Mouse (Mus musculus): ENCODE results near the gene Ankrd54. TPM values are rescaled to one million over a fixed set of nuclear protein-coding genes. Genes with fewer than 3 reads are reported as not detected.

Gene Ankrd54
- total and polyA plus RNA-seq, 3 experiments = 21.8 to 38.6 (median 26.4) TPM

DNA sequence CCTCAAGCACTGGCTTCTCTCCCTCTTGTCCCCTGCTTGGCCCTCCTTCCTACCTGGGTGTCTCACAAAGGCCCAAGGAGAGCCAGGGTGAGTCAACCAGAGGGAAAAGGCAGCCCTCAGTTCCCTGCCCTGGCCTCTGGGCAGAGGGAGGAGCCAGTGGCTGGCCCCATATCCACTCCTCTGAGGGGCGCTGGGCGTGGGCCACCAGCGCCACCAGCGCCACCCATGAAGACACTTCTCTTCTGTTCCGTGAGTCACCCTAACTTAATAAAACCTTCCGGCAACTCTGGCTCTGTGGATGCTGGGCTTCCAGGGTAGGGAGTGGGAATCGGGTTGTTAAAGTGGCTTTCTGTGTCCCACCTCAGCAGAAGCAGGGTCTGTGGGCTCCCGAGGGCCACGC, 57.1 kb downstream of the Ankrd54 start:
- in situ Hi-C loops (cut with MboI; ENCODE audit: low pct_ligation_motif_present, low pct_unique_long_range_greater_than_20kb, low sequenced_read_pairs) = loop anchor here (5.0 kb wide), 1 partner anchor 53 kb away; no protein-coding TSS in a partner anchor
- H3K36me3 ChIP-seq (replicated peaks in 1 of 2; ENCODE audit: control insufficient read depth in 1 of 2, insufficient read depth in 1 of 2, low read length in 1 of 2) = peaks cover 52 to 71% of the 10 kb centered on the region in 2 experiments
- peaks cover under 1 to 15% of the 10 kb centered on the region in 2 experiments; a peak in 2 of 4 replicates for H3K4me1 ChIP-seq (ENCODE audit: control insufficient read depth in 1 of 2, insufficient read depth in 2 of 2)
- no peak overlapping the region for H3K27ac ChIP-seq (ENCODE audit: insufficient read depth, low read depth)
- no peak for TF ChIP-seq HCFC1 (IDR thresholded peaks at IDR 0.05; ENCODE audit: low read depth, low read length)
- no peak for TF ChIP-seq JUN (IDR thresholded peaks at IDR 0.05; ENCODE audit: insufficient read depth, low read depth, low read length)
- no peak for TF ChIP-seq IRF4 (IDR thresholded peaks at IDR 0.05; ENCODE audit: low read depth, low read length)
- no peak for TF ChIP-seq POLR2AphosphoS2 (IDR thresholded peaks at IDR 0.05; ENCODE audit: low read depth, low read length)
- TF ChIP-seq CHD2 (IDR thresholded peaks at IDR 0.05; ENCODE audit: low read length) = no peak
- TF ChIP-seq USF1 (IDR thresholded peaks at IDR 0.05; ENCODE audit: low read depth, low read length) = no peak
- no peak overlapping the region for H3K4me2 ChIP-seq (ENCODE audit: insufficient read depth, low read depth, poor library complexity, severe bottlenecking)
- H3K9me3 ChIP-seq (replicated peaks; ENCODE audit: low read length) = no peaks in the 10 kb centered on the region
- H3K4me3 ChIP-seq (replicated peaks in 1 of 3; ENCODE audit: low read depth in 2 of 3, low read length in 2 of 3, poor library complexity in 1 of 3) = no peak overlapping the region
- no peaks in the 10 kb centered on the region for H3K79me2 ChIP-seq (replicated peaks; ENCODE audit: control insufficient read depth, extremely low read depth, insufficient read depth, poor library complexity, severe bottlenecking)
- no peak for DNase-seq (ENCODE audit: extremely low read depth)
- dilution Hi-C loops (cut with MboI; ENCODE audit: extremely low pct_ligation_motif_present, extremely low pct_unique_long_range_greater_than_20kb, low sequenced_read_pairs) = no loop called here
- H3K27me3 ChIP-seq (replicated peaks) = no peaks in the 10 kb centered on the region
- no peak overlapping the region for H3K9ac ChIP-seq (ENCODE audit: insufficient read depth, low read depth)

Other genes starting within 250 kb of the Ankrd54 start
- not detected in 2 replicates for gene Cdc42ep1, start 220.3 kb downstream of the Ankrd54 start, total RNA-seq (2012; rRNA removed)
- gene Cdc42ep1, start 220.3 kb downstream of the Ankrd54 start, total RNA-seq (2014; rRNA removed) = not detected in 2 replicates
- gene Cdc42ep1, start 220.3 kb downstream of the Ankrd54 start, polyA plus RNA-seq (2012; ENCODE audit: insufficient read length, low read depth) = not detected in 2 replicates
- not detected in 2 replicates for gene Lgals2, start 207.4 kb downstream of the Ankrd54 start, total RNA-seq (2012; rRNA removed)
- gene Lgals2, start 207.4 kb downstream of the Ankrd54 start, total RNA-seq (2014; rRNA removed) = not detected in 2 replicates
- not detected in 2 replicates for gene Lgals2, start 207.4 kb downstream of the Ankrd54 start, polyA plus RNA-seq (2012; ENCODE audit: insufficient read length, low read depth)
- 13.7 and 14.1 TPM in 2 replicates for gene Gga1, start 185.7 kb downstream of the Ankrd54 start, total RNA-seq (2012; rRNA removed)
- 4.6 and 5.7 TPM in 2 replicates for gene Gga1, start 185.7 kb downstream of the Ankrd54 start, total RNA-seq (2014; rRNA removed)
- 23.5 and 24.5 TPM in 2 replicates for gene Gga1, start 185.7 kb downstream of the Ankrd54 start, polyA plus RNA-seq (2012; ENCODE audit: insufficient read length, low read depth)
- gene Gm49510, start 163.2 kb downstream of the Ankrd54 start, total RNA-seq (2012; rRNA removed) = 0.25 and 0.50 TPM in 2 replicates
- 0.12 and 0.15 TPM in 2 replicates for gene Gm49510, start 163.2 kb downstream of the Ankrd54 start, total RNA-seq (2014; rRNA removed)
- 0.78 TPM in 1 of 2 replicates, not detected in the other for gene Gm49510, start 163.2 kb downstream of the Ankrd54 start, polyA plus RNA-seq (2012; ENCODE audit: insufficient read length, low read depth)
- gene Sh3bp1, start 163.1 kb downstream of the Ankrd54 start, total RNA-seq (2012; rRNA removed) = 20.6 and 23.8 TPM in 2 replicates
- 12.3 and 15.5 TPM in 2 replicates for gene Sh3bp1, start 163.1 kb downstream of the Ankrd54 start, total RNA-seq (2014; rRNA removed)
- 48.6 and 69.7 TPM in 2 replicates for gene Sh3bp1, start 163.1 kb downstream of the Ankrd54 start, polyA plus RNA-seq (2012; ENCODE audit: insufficient read length, low read depth)
- gene Pdxp, start 149.0 kb downstream of the Ankrd54 start, total RNA-seq (2012; rRNA removed) = 9.3 and 9.8 TPM in 2 replicates
- gene Pdxp, start 149.0 kb downstream of the Ankrd54 start, total RNA-seq (2014; rRNA removed) = 2.8 and 3.1 TPM in 2 replicates
- gene Pdxp, start 149.0 kb downstream of the Ankrd54 start, polyA plus RNA-seq (2012; ENCODE audit: insufficient read length, low read depth) = 3.4 and 5.4 TPM in 2 replicates
- gene Lgals1, start 136.2 kb downstream of the Ankrd54 start, total RNA-seq (2012; rRNA removed) = 735 and 858 TPM in 2 replicates
- gene Lgals1, start 136.2 kb downstream of the Ankrd54 start, total RNA-seq (2014; rRNA removed) = 791 and 805 TPM in 2 replicates
- 592 and 637 TPM in 2 replicates for gene Lgals1, start 136.2 kb downstream of the Ankrd54 start, polyA plus RNA-seq (2012; ENCODE audit: insufficient read length, low read depth)
- gene Nol12, start 128.0 kb downstream of the Ankrd54 start, total RNA-seq (2012; rRNA removed) = 33.2 and 40.0 TPM in 2 replicates
- 13.2 and 13.7 TPM in 2 replicates for gene Nol12, start 128.0 kb downstream of the Ankrd54 start, total RNA-seq (2014; rRNA removed)
- gene Nol12, start 128.0 kb downstream of the Ankrd54 start, polyA plus RNA-seq (2012; ENCODE audit: insufficient read length, low read depth) = 89.5 and 91.1 TPM in 2 replicates
- 26.3 and 31.0 TPM in 2 replicates for gene Triobp, start 115.2 kb downstream of the Ankrd54 start, total RNA-seq (2012; rRNA removed)
- 10.9 and 11.5 TPM in 2 replicates for gene Triobp, start 115.2 kb downstream of the Ankrd54 start, total RNA-seq (2014; rRNA removed)
- 25.5 and 27.3 TPM in 2 replicates for gene Triobp, start 115.2 kb downstream of the Ankrd54 start, polyA plus RNA-seq (2012; ENCODE audit: insufficient read length, low read depth)
- 70.6 and 100 TPM in 2 replicates for gene H1f0, start 34.4 kb downstream of the Ankrd54 start, total RNA-seq (2012; rRNA removed)
- gene H1f0, start 34.4 kb downstream of the Ankrd54 start, total RNA-seq (2014; rRNA removed) = 15.9 TPM in 2 replicates
- gene H1f0, start 34.4 kb downstream of the Ankrd54 start, polyA plus RNA-seq (2012; ENCODE audit: insufficient read length, low read depth) = 11.9 and 12.5 TPM in 2 replicates
- 1.6 TPM in 2 replicates for gene Galr3, start 21.0 kb downstream of the Ankrd54 start, total RNA-seq (2012; rRNA removed)
- 0.70 and 0.90 TPM in 2 replicates for gene Galr3, start 21.0 kb downstream of the Ankrd54 start, total RNA-seq (2014; rRNA removed)
- gene Galr3, start 21.0 kb downstream of the Ankrd54 start, polyA plus RNA-seq (2012; ENCODE audit: insufficient read length, low read depth) = 0.75 and 1.2 TPM in 2 replicates
- 323 and 347 TPM in 2 replicates for gene Eif3l, start 12.3 kb upstream of the Ankrd54 start, total RNA-seq (2012; rRNA removed)
- 379 and 392 TPM in 2 replicates for gene Eif3l, start 12.3 kb upstream of the Ankrd54 start, total RNA-seq (2014; rRNA removed)
- gene Eif3l, start 12.3 kb upstream of the Ankrd54 start, polyA plus RNA-seq (2012; ENCODE audit: insufficient read length, low read depth) = 303 and 306 TPM in 2 replicates
- 6.3 and 6.7 TPM in 2 replicates for gene Micall1, start 46.0 kb upstream of the Ankrd54 start, total RNA-seq (2012; rRNA removed)
- gene Micall1, start 46.0 kb upstream of the Ankrd54 start, total RNA-seq (2014; rRNA removed) = 1.5 and 1.7 TPM in 2 replicates
- 8.9 and 10.4 TPM in 2 replicates for gene Micall1, start 46.0 kb upstream of the Ankrd54 start, polyA plus RNA-seq (2012; ENCODE audit: insufficient read length, low read depth)
- gene Polr2f, start 78.1 kb upstream of the Ankrd54 start, total RNA-seq (2012; rRNA removed) = 286 and 376 TPM in 2 replicates
- gene Polr2f, start 78.1 kb upstream of the Ankrd54 start, total RNA-seq (2014; rRNA removed) = 157 and 218 TPM in 2 replicates
- gene Polr2f, start 78.1 kb upstream of the Ankrd54 start, polyA plus RNA-seq (2012; ENCODE audit: insufficient read length, low read depth) = 414 and 431 TPM in 2 replicates
- gene 1700088E04Rik, start 78.4 kb upstream of the Ankrd54 start, total RNA-seq (2012; rRNA removed) = 1.2 and 2.1 TPM in 2 replicates
- gene 1700088E04Rik, start 78.4 kb upstream of the Ankrd54 start, total RNA-seq (2014; rRNA removed) = 0.68 and 1.0 TPM in 2 replicates
- gene 1700088E04Rik, start 78.4 kb upstream of the Ankrd54 start, polyA plus RNA-seq (2012; ENCODE audit: insufficient read length, low read depth) = 3.8 and 4.2 TPM in 2 replicates
- 0.04 and 0.08 TPM in 2 replicates for gene Sox10, start 102.3 kb upstream of the Ankrd54 start, total RNA-seq (2012; rRNA removed)
- not detected in 2 replicates for gene Sox10, start 102.3 kb upstream of the Ankrd54 start, total RNA-seq (2014; rRNA removed)
- gene Sox10, start 102.3 kb upstream of the Ankrd54 start, polyA plus RNA-seq (2012; ENCODE audit: insufficient read length, low read depth) = not detected in 2 replicates
- gene Pick1, start 166.3 kb upstream of the Ankrd54 start, total RNA-seq (2012; rRNA removed) = 23.2 and 23.4 TPM in 2 replicates
- 13.9 and 15.4 TPM in 2 replicates for gene Pick1, start 166.3 kb upstream of the Ankrd54 start, total RNA-seq (2014; rRNA removed)
- gene Pick1, start 166.3 kb upstream of the Ankrd54 start, polyA plus RNA-seq (2012; ENCODE audit: insufficient read length, low read depth) = 14.9 and 18.5 TPM in 2 replicates
- 0.21 and 0.29 TPM in 2 replicates for gene Gm49486, start 166.5 kb upstream of the Ankrd54 start, total RNA-seq (2012; rRNA removed)
- gene Gm49486, start 166.5 kb upstream of the Ankrd54 start, total RNA-seq (2014; rRNA removed) = 0.49 and 0.77 TPM in 2 replicates
- 0.59 and 1.3 TPM in 2 replicates for gene Gm49486, start 166.5 kb upstream of the Ankrd54 start, polyA plus RNA-seq (2012; ENCODE audit: insufficient read length, low read depth)
- 0.08 and 0.29 TPM in 2 replicates for gene Slc16a8, start 191.9 kb upstream of the Ankrd54 start, total RNA-seq (2012; rRNA removed)
- not detected in 2 replicates for gene Slc16a8, start 191.9 kb upstream of the Ankrd54 start, total RNA-seq (2014; rRNA removed)
- 0.79 and 0.83 TPM in 2 replicates for gene Slc16a8, start 191.9 kb upstream of the Ankrd54 start, polyA plus RNA-seq (2012; ENCODE audit: insufficient read length, low read depth)
- gene Baiap2l2, start 222.6 kb upstream of the Ankrd54 start, total RNA-seq (2012; rRNA removed) = 0.21 and 1.5 TPM in 2 replicates
- not detected in 2 replicates for gene Baiap2l2, start 222.6 kb upstream of the Ankrd54 start, total RNA-seq (2014; rRNA removed)
- gene Baiap2l2, start 222.6 kb upstream of the Ankrd54 start, polyA plus RNA-seq (2012; ENCODE audit: insufficient read length, low read depth) = 0.84 and 1.2 TPM in 2 replicates